Comparison of ENCODE assay signal across 7 mouse cellular contexts in the genomic region with DNA sequence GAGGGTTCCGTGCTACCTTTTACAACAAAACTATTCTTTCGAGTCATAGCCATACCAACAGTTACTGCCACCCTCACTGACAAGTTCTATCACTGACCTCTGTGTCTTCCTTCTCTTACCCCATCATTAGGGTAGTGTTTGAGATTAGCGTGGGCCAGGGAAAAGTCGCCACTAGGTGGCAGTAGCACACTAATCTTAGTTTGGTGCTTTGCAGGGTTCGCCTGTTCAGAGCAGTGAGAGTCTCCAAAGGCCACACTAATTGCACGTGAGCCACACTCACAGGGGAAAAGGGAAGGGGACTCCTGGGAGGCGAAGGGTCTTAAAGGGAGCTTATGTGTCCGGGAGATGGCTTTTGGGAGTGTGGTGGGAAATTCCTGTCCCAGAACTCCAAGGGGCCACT. TPM values are rescaled to one million over a fixed set of nuclear protein-coding genes. Genes with fewer than 3 reads are reported as not detected.
DNase-seq lines count a peak whose midpoint lies in the region; ATAC-seq and TF ChIP-seq lines count a peak whose summit lies in the region.

No protein-coding gene starts in this region.

- no peaks in the 10 kb centered on the region for H3K4me1 ChIP-seq in limb, embryonic 10.5 days
- H3K4me1 ChIP-seq in midbrain, postnatal 0 days (ENCODE audit: insufficient read depth, low read length): peaks cover 9% of the 10 kb centered on the region; the same call in 1 of the 2 replicates

- ATAC-seq in midbrain, postnatal 0 days (ENCODE audit: low FRiP score): peak; percentile 74

- WGBS in limb, embryonic 10.5 days: 19% methylated on average over 8 of the region's 8 CpGs
- WGBS in midbrain, postnatal 0 days: 18% methylated on average over 8 of the region's 8 CpGs

- H3K27me3 ChIP-seq in limb, embryonic 10.5 days (ENCODE audit: low read depth, poor library complexity, severe bottlenecking): no peaks in the 10 kb centered on the region
- no peaks in the 10 kb centered on the region for H3K27me3 ChIP-seq in midbrain, postnatal 0 days (ENCODE audit: insufficient read depth, low read length)

- H3K27ac ChIP-seq in limb, embryonic 10.5 days: no peak overlapping the region
- no peak overlapping the region for H3K27ac ChIP-seq in midbrain, postnatal 0 days (ENCODE audit: low read depth, low read length)

- no peaks in the 10 kb centered on the region for H3K36me3 ChIP-seq in limb, embryonic 10.5 days
- no peaks in the 10 kb centered on the region for H3K36me3 ChIP-seq in midbrain, postnatal 0 days (ENCODE audit: insufficient read depth, low read length)

- no peak overlapping the region for H3K9ac ChIP-seq in midbrain, postnatal 0 days (replicated peaks; ENCODE audit: low read length, poor library complexity, severe bottlenecking)

- H3K4me2 ChIP-seq in midbrain, postnatal 0 days (ENCODE audit: low read depth, low read length, poor library complexity, severe bottlenecking): no peak overlapping the region

- no peaks in the 10 kb centered on the region for H3K9me3 ChIP-seq in limb, embryonic 10.5 days (replicated peaks)
- no peaks in the 10 kb centered on the region for H3K9me3 ChIP-seq in midbrain, postnatal 0 days (ENCODE audit: low read length)

- H3K4me3 ChIP-seq in limb, embryonic 10.5 days: no peak overlapping the region
- no peak overlapping the region for H3K4me3 ChIP-seq in midbrain, postnatal 0 days (ENCODE audit: low read depth, low read length)

- peak; percentile 91 for TF ChIP-seq CTCF in midbrain, postnatal 0 days (IDR thresholded peaks at IDR 0.05)

- DNase-seq in adrenal gland, adult 18-20 months (ENCODE audit: low spot score in 2 of 2): peak; percentile 79 to 82
- DNase-seq in cerebellum, postnatal 4 days (ENCODE audit: low spot score in 2 of 2): peak; percentile 70 to 87
- peak; percentile 30 to 37 for DNase-seq in gastrocnemius, adult 8-10 months (ENCODE audit: low spot score in 2 of 2)
- DNase-seq in kidney, adult 18-20 months: peak; percentile 81
- DNase-seq in limb, embryonic 10.5 days (ENCODE audit: low spot score): peak; percentile 84
- DNase-seq in midbrain, postnatal 0 days (ENCODE audit: low spot score): peak; percentile 91
- DNase-seq in spleen, postnatal 14 days (ENCODE audit: low spot score in 2 of 2): peak; percentile 28 to 66

RNA-seq across cellular contexts. Expression of a gene that starts 37.3 kb away (rescaled TPM):
- under 1 TPM; 0.23 to 0.29 TPM for total RNA-seq in adrenal gland, adult 18-20 months (2021)
- total RNA-seq in gastrocnemius, adult 8-10 months (2022): under 1 TPM; 0.16 to 0.58 (median 0.19) TPM
- 0.09 TPM in 1 of 2 replicates, not detected in the other for polyA plus RNA-seq in limb, embryonic 10.5 days (2016; fragmentation: Nextera tagmentation; extraction: Ambion mirVana)
- total RNA-seq in midbrain, postnatal 0 days (2014; rRNA removed): 0.33 TPM in 1 of 2 replicates, not detected in the other
- polyA plus RNA-seq in midbrain, postnatal 0 days (2015; fragmentation: Nextera tagmentation; extraction: Ambion mirVana): 0.13 and 0.26 TPM in 2 replicates

Comparison
In these comparisons a context has a peak if more than half of its experiments do, and no peak if none do; other contexts are left out.
1. DNase-seq: peak in every context shown above with its lines; median percentile 91 in midbrain, postnatal 0 days; 84 in limb, embryonic 10.5 days; 81 in kidney, adult 18-20 months; 80 in adrenal gland, adult 18-20 months; 78 in cerebellum, postnatal 4 days; 47 in spleen, postnatal 14 days; 34 in gastrocnemius, adult 8-10 months.